Mouse (Mus musculus) layer of hippocampus, postnatal 25 days (tissue): ENCODE measurements at regions not wholly inside any gene's neighbourhood (a gene's known extent, or its start where the extent isn't known, plus 50 kb on each side); places are given as distances from the start of the nearest gene placed in this dataset.

ENCODE experiments used
- DNase-seq, 2 experiments: peaks; one replicate each; pipeline ENCODE4 v3.0.0; 2022; ENCODE audit warnings: mixed read lengths in 2 of 2, low spot score in 1 of 2; ENCODE audit errors: extremely low spot score in 1 of 2

GRCm38 (mm10) chr12:73491370-73491769 is 54.8 kb downstream of the Tmem30b start:
- no peak for DNase-seq

DNA sequence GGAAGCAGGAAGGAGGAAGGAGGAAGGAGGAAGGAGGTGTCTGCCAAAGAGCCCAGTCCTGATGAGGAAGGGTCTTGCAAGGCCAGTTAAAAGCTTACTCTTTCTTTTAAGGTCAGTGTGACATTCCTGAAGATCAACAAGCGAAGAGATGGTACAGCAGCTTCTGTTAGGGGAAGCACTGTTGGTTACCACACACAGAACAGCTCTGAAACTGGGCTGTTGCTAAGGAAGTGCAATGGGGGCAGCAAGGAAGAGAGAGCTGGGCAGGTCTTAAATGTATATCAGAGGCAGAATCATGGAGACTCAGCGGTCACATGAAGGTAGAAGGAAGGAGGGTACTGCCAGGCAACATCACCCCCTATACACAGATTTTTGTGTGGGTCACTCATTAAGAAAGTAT is 63.3 kb downstream of the Tmem30b start:
- DNase-seq: no peak

- DNase-seq: no peak
These were observed 63.9 kb downstream of the Tmem30b start for GRCm38 (mm10) chr12:73482275-73482674.

DNA sequence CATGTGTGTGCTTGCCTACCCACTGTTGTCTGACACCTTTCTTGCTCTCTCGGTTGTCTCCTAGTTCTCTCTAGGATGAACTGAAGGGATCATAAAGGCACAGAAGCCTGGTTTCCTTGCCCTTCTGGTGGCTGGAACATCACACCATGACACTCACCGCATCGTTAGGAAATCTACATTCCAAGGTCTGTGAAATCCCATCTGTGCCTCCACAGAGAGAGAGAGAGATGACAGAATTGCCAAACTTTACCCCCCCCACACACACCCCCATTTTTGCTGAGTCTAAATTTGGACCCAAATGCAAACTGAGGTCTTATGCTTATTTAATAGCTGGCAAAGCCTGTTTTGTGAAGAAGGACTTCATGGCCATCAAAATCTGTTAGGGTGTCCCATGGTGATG is 64.5 kb downstream of the Tmem30b start:
- no peak for DNase-seq

- no peak for DNase-seq
These were observed 65.0 kb downstream of the Tmem30b start for GRCm38 (mm10) chr12:73481165-73481564.

- no peak for DNase-seq
These were observed 65.6 kb downstream of the Tmem30b start for GRCm38 (mm10) chr12:73480610-73480971.

- no peak for DNase-seq
These were observed 66.1 kb downstream of the Tmem30b start for GRCm38 (mm10) chr12:73479932-73480609.

DNA sequence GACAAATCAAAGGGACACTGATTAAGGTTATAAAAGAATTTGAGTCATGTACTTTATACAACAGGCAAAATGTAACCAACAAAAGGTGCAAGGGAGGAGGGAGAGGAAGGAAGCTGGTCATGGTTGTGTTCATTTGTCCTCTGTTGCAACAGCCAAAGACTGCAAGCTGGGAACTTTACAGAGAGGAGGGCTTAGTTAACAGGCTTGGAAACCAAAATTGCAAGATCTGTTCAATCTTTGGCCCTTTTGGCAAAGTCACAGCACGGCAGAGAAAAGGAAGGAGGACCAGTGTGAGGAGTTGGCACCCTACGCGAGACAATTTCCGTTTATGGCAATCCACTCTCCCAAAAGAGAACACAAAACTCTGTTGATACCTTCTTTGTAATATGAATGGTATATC is 67.6 kb downstream of the Tmem30b start:
- DNase-seq: no peak

DNA sequence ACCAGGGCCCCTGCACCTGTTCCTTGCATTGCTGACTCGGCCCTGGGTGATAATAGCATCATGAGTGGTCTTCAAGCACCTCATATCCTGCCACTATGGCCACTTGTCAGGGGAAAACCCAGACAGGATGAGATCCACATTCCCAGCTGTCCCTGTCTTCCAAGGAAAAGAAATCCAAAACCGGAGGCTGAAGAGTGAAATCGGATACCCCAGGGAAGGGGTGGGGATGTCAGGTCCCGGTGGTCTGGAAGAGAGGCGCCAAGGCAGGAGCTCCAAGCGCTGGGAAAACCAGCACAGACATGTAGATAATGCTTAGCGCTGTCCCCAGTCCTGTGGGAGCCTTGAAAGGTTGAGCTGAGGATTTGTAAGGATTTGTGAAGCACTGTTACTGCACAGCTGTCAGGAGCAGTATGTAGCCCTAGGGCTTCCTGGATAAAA is 69.8 kb downstream of the Tmem30b start:
- DNase-seq: no peak

GRCm38 (mm10) chr12:73475774-73476173 is 70.4 kb downstream of the Tmem30b start:
- DNase-seq: no peak

GRCm38 (mm10) chr12:73475020-73475419 is 71.2 kb downstream of the Tmem30b start:
- DNase-seq: no peak

DNA sequence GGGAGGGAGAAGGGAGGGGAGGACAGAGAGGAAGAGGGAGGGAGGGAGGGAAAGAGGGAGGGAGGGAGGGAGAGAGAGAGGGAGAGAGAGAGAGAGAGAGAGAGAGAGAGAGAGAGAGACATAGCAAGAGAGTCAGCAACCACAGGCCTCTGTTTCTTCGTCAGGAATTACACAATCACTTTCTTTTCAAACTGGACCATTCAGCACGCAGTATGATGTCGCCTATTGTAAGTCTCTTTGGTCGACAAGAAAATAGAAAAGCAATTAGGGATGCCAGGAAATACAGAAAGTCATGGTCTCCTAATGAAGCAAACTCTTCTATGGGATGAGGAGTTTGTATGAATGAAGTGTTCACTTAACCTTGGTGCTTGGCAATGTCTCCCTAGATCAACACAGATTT is 73.1 kb downstream of the Tmem30b start:
- no peak for DNase-seq

DNA sequence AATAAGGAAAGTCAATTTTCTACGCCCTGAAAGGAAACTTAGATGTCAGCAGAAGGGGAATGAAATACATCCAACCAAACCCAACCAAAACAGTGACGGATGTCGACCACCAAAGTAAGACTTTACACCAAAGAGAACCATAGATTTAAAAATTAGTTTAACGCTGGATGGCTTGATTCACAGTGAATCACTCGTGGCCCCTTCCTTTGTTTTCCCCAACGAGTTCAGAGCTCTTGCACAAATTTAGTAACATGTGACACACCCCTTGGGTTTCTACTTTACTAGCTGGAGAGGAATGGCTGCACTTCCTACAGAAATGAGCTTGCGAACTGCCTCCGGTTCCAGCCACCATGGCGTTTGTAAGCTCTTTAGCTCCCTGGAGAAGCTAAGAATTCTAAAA is 74.2 kb downstream of the Tmem30b start:
- no peak for DNase-seq

DNA sequence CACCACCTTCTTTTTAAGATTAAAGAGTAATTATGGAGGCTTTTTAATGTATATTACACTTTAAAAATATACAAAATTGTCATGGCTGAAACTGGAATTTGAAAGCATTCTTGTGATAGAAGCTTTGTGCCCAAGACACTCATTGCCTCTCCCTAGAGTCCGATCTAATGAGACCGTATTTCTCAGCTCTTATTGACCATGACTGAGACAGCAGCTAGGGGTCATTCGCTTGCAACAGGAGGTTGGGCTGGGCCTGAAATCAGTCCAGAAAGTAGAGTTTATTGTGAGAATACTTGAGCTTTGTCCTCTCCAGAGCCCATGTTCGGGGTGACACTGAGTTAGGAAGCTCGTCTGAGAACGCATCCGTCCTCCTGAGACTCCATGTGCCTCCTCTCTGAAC is 79.7 kb downstream of the Tmem30b start:
- DNase-seq: no peak

DNA sequence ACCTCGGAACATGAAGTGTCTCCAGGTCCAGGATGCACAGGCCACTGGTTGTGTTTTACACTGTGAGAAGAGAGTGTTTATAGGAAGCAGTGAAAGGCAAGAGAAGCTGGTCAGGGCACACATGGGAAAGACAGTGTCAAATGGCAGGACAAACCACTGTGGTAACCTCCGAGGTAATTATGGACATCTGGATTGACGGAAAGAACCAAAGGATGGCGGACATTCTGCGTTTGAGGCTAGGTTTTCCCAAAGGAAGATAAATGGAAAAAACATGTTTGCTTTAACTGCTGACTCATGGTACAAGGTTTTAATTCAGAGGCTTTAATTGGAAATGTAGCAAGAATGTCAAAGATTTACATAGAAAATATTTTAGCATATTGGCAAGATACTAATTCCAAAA is 80.2 kb downstream of the Tmem30b start:
- DNase-seq: no peak

- no peak for DNase-seq
These were observed 81.9 kb downstream of the Tmem30b start for GRCm38 (mm10) chr12:73464311-73464710.

GRCm38 (mm10) chr12:73462091-73462490 is 84.1 kb downstream of the Tmem30b start:
- peak in 1 of 2 experiments; percentile 8 for DNase-seq

DNA sequence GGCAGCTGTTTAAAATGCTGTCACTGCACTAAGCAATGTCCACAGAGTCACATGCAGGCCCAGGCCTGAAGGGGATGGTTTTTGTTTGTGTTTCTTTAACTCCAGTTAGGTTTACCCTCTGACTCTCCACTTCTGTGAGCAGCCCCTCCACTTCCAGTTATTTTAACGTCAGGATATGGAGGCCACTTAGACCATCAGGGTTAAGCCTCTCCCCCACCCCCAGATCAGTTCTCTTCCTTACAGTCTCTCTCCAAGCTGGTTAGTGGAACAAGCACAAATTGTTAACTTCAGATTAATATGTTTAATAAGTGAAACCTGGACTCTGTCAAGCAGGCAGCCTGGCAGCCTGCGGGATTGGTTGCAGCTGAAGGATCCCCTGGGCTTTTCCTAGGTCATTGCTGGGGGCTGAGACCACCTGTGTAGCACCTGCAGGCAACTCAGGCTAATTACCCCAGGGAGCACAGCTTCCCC is 85.9 kb downstream of the Tmem30b start:
- DNase-seq: no peak

DNA sequence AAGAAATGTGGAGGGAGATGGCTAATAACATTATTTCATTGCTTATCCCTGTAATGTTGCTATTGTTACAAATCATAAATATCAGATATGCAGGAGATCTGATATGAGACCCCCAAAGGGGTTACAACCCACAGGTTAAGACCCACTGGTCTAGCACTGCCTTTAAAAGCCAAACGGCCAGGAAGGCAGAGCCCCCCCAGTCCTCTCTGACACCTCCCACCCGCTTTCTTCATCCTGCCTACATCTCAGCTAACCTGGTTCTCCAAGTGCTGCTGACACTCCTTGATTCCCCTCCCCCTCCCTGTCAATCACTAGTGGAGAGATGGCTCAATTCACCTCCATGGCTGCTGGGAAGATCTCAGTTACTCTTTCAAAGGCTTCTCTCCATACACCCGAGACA is 94.9 kb downstream of the Tmem30b start:
- DNase-seq: no peak

- no peak for DNase-seq
These were observed 95.7 kb downstream of the Tmem30b start for GRCm38 (mm10) chr12:73450541-73450940.

GRCm38 (mm10) chr12:73449911-73450520 is 96.2 kb downstream of the Tmem30b start:
- DNase-seq: peak in 1 of 2 experiments; percentile 29

DNA sequence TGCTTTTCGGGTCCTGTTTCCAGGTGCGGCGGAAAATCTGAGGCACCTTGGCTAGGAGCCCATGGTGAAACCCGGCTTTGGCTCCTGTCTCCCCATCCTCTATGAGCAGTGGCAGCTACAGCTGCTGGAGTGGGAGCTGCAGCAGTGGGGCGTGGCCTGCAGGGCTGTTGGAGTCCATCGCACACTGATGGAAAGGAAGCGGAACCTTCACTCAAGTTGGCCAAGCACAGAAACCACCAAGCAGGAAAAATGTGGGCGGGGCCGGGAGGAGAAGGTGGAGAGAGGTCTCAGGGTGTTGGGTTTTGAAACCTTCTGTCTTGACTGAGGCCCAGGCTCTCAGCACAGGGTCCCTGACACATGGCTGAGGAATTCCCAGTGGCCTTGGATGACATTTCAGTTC is 97.1 kb downstream of the Tmem30b start:
- no peak for DNase-seq
